Mouse (Mus musculus): ENCODE measurements around the gene Actg1. TPM values are rescaled to one million over a fixed set of nuclear protein-coding genes. Genes with fewer than 3 reads are reported as not detected.

The Actg1 gene
- polyA plus RNA-seq, 1 experiment from 2014 or later = 1,136 TPM

- H3K9ac ChIP-seq (ENCODE audit: low read length) = no peak overlapping the region
- H3K9me3 ChIP-seq (ENCODE audit: control insufficient read depth, low read length) = no peaks in the 10 kb centered on the region
- peaks cover 18 to 25% of the 10 kb centered on the region in 2 experiments for H3K4me1 ChIP-seq (ENCODE audit: control insufficient read depth in 2 of 2, insufficient read depth in 2 of 2, low read length in 2 of 2)
- H3K4me2 ChIP-seq (ENCODE audit: low read length) = no peak overlapping the region
- ATAC-seq (ENCODE audit: insufficient number of reproducible peaks, insufficient read depth, low FRiP score, low read depth) = no peak
- no peak overlapping the region for H3K4me3 ChIP-seq (ENCODE audit: control insufficient read depth in 1 of 2, insufficient read depth in 1 of 2, low read depth in 1 of 2, low read length in 2 of 2)
- H3K27me3 ChIP-seq (ENCODE audit: control insufficient read depth, insufficient read depth, low read length) = no peaks in the 10 kb centered on the region
- H3K27ac ChIP-seq (replicated peaks in 1 of 2; ENCODE audit: control insufficient read depth in 1 of 2, insufficient read depth in 1 of 2, low read depth in 2 of 2, low read length in 2 of 2) = no peak overlapping the region
- 14% methylated on average over 5 of the region's 5 CpGs for WGBS
- H3K36me3 ChIP-seq (ENCODE audit: control insufficient read depth, insufficient read depth, low read length) = no peaks in the 10 kb centered on the region
Observed at GRCm38 (mm10) chr11:120299484-120299883, 48.9 kb downstream of the Actg1 start.

- no peak overlapping the region for H3K4me3 ChIP-seq (ENCODE audit: control insufficient read depth in 1 of 2, insufficient read depth in 1 of 2, low read depth in 1 of 2, low read length in 2 of 2)
- H3K36me3 ChIP-seq (ENCODE audit: control insufficient read depth, insufficient read depth, low read length) = no peaks in the 10 kb centered on the region
- no peaks in the 10 kb centered on the region for H3K9me3 ChIP-seq (ENCODE audit: control insufficient read depth, low read length)
- H3K27me3 ChIP-seq (ENCODE audit: control insufficient read depth, insufficient read depth, low read length) = no peaks in the 10 kb centered on the region
- WGBS = 84% methylated on average over 4 of the region's 4 CpGs
- H3K4me1 ChIP-seq (ENCODE audit: control insufficient read depth in 2 of 2, insufficient read depth in 2 of 2, low read length in 2 of 2) = peaks cover 15 to 19% of the 10 kb centered on the region in 2 experiments; a peak in 3 of 4 replicates
- no peak overlapping the region for H3K9ac ChIP-seq (ENCODE audit: low read length)
- no peak for ATAC-seq (ENCODE audit: insufficient number of reproducible peaks, insufficient read depth, low FRiP score, low read depth)
- no peak overlapping the region for H3K4me2 ChIP-seq (ENCODE audit: low read length)
- H3K27ac ChIP-seq (replicated peaks in 1 of 2; ENCODE audit: control insufficient read depth in 1 of 2, insufficient read depth in 1 of 2, low read depth in 2 of 2, low read length in 2 of 2) = no peak overlapping the region
Observed at GRCm38 (mm10) chr11:120298441-120299141, 49.8 kb downstream of the Actg1 start.

- 74% methylated on average over 7 of the region's 7 CpGs for WGBS
- peaks cover 18 to 25% of the 10 kb centered on the region in 2 experiments; a peak in 3 of 4 replicates for H3K4me1 ChIP-seq (ENCODE audit: control insufficient read depth in 2 of 2, insufficient read depth in 2 of 2, low read length in 2 of 2)
- no peaks in the 10 kb centered on the region for H3K36me3 ChIP-seq (ENCODE audit: control insufficient read depth, insufficient read depth, low read length)
- ATAC-seq (ENCODE audit: insufficient number of reproducible peaks, insufficient read depth, low FRiP score, low read depth) = no peak
- H3K4me2 ChIP-seq (ENCODE audit: low read length) = no peak overlapping the region
- H3K27me3 ChIP-seq (ENCODE audit: control insufficient read depth, insufficient read depth, low read length) = no peaks in the 10 kb centered on the region
- H3K9me3 ChIP-seq (ENCODE audit: control insufficient read depth, low read length) = no peaks in the 10 kb centered on the region
- H3K9ac ChIP-seq (ENCODE audit: low read length) = no peak overlapping the region
- H3K27ac ChIP-seq (replicated peaks in 1 of 2; ENCODE audit: control insufficient read depth in 1 of 2, insufficient read depth in 1 of 2, low read depth in 2 of 2, low read length in 2 of 2) = no peak overlapping the region
- no peak overlapping the region for H3K4me3 ChIP-seq (ENCODE audit: control insufficient read depth in 1 of 2, insufficient read depth in 1 of 2, low read depth in 1 of 2, low read length in 2 of 2)
Observed at GRCm38 (mm10) chr11:120297767-120298166, 50.6 kb downstream of the Actg1 start.

GRCm38 (mm10) chr11:120296305-120297144 is 51.8 kb downstream of the Actg1 start:
- no peak overlapping the region for H3K27ac ChIP-seq (replicated peaks in 1 of 2; ENCODE audit: control insufficient read depth in 1 of 2, insufficient read depth in 1 of 2, low read depth in 2 of 2, low read length in 2 of 2)
- H3K4me1 ChIP-seq (ENCODE audit: control insufficient read depth in 2 of 2, insufficient read depth in 2 of 2, low read length in 2 of 2) = peaks cover 20 to 29% of the 10 kb centered on the region in 2 experiments; a peak in 3 of 4 replicates
- no peak for ATAC-seq (ENCODE audit: insufficient number of reproducible peaks, insufficient read depth, low FRiP score, low read depth)
- H3K4me3 ChIP-seq (ENCODE audit: control insufficient read depth in 1 of 2, insufficient read depth in 1 of 2, low read depth in 1 of 2, low read length in 2 of 2) = no peak overlapping the region
- WGBS = 44% methylated on average over 13 of the region's 13 CpGs
- H3K9ac ChIP-seq (ENCODE audit: low read length) = peak overlapping the region; percentile 22; the same call in 1 of the 2 replicates
- H3K9me3 ChIP-seq (ENCODE audit: control insufficient read depth, low read length) = no peaks in the 10 kb centered on the region
- no peak overlapping the region for H3K4me2 ChIP-seq (ENCODE audit: low read length)
- no peaks in the 10 kb centered on the region for H3K36me3 ChIP-seq (ENCODE audit: control insufficient read depth, insufficient read depth, low read length)
- no peaks in the 10 kb centered on the region for H3K27me3 ChIP-seq (ENCODE audit: control insufficient read depth, insufficient read depth, low read length)

Small RNA genes within 50 kb of the gene (microRNA-seq; reads per million reads assigned to microRNA genes)
- gene Gm23419 (not detected), gene Mir6935 (2.0 reads per million)

Other genes with a start within 250 kb of the Actg1 start
- 11.7 and 13.9 TPM in 2 replicates for gene Tepsin, start 249.8 kb downstream of the Actg1 start, polyA plus RNA-seq (2014; fragmentation: Nextera tagmentation; extraction: Ambion mirVana)
- 119 and 121 TPM in 2 replicates for gene Ndufaf8, start 249.6 kb downstream of the Actg1 start, polyA plus RNA-seq (2014; fragmentation: Nextera tagmentation; extraction: Ambion mirVana)
- gene Slc38a10, start 197.2 kb downstream of the Actg1 start, polyA plus RNA-seq (2014; fragmentation: Nextera tagmentation; extraction: Ambion mirVana) = 68.8 and 74.1 TPM in 2 replicates
- gene Bahcc1, start 115.6 kb downstream of the Actg1 start, polyA plus RNA-seq (2014; fragmentation: Nextera tagmentation; extraction: Ambion mirVana) = 8.8 and 9.1 TPM in 2 replicates
- 0.62 and 1.1 TPM in 2 replicates for gene Fscn2, start 13.0 kb upstream of the Actg1 start, polyA plus RNA-seq (2014; fragmentation: Nextera tagmentation; extraction: Ambion mirVana)
- 30.6 and 32.8 TPM in 2 replicates for gene Faap100, start 30.2 kb upstream of the Actg1 start, polyA plus RNA-seq (2014; fragmentation: Nextera tagmentation; extraction: Ambion mirVana)
- 35.6 and 37.2 TPM in 2 replicates for gene Nploc4, start 89.2 kb upstream of the Actg1 start, polyA plus RNA-seq (2014; fragmentation: Nextera tagmentation; extraction: Ambion mirVana)
- gene Tspan10, start 94.1 kb upstream of the Actg1 start, polyA plus RNA-seq (2014; fragmentation: Nextera tagmentation; extraction: Ambion mirVana) = not detected in 2 replicates
- 0.23 TPM in 1 of 2 replicates, not detected in the other for gene Pde6g, start 105.0 kb upstream of the Actg1 start, polyA plus RNA-seq (2014; fragmentation: Nextera tagmentation; extraction: Ambion mirVana)
- gene Oxld1, start 109.5 kb upstream of the Actg1 start, polyA plus RNA-seq (2014; fragmentation: Nextera tagmentation; extraction: Ambion mirVana) = 24.9 and 26.0 TPM in 2 replicates
- 19.5 and 20.2 TPM in 2 replicates for gene Ccdc137, start 109.6 kb upstream of the Actg1 start, polyA plus RNA-seq (2014; fragmentation: Nextera tagmentation; extraction: Ambion mirVana)
- gene Arl16, start 119.1 kb upstream of the Actg1 start, polyA plus RNA-seq (2014; fragmentation: Nextera tagmentation; extraction: Ambion mirVana) = 40.0 and 44.4 TPM in 2 replicates
- gene Mrpl12, start 136.1 kb upstream of the Actg1 start, polyA plus RNA-seq (2014; fragmentation: Nextera tagmentation; extraction: Ambion mirVana) = 225 and 239 TPM in 2 replicates
- 39.4 and 41.7 TPM in 2 replicates for gene Slc25a10, start 143.3 kb upstream of the Actg1 start, polyA plus RNA-seq (2014; fragmentation: Nextera tagmentation; extraction: Ambion mirVana)
- 2.3 and 2.5 TPM in 2 replicates for gene Gcgr, start 182.2 kb upstream of the Actg1 start, polyA plus RNA-seq (2014; fragmentation: Nextera tagmentation; extraction: Ambion mirVana)
- gene Mcrip1, start 201.2 kb upstream of the Actg1 start, polyA plus RNA-seq (2014; fragmentation: Nextera tagmentation; extraction: Ambion mirVana) = 153 and 158 TPM in 2 replicates
- gene Ppp1r27, start 202.6 kb upstream of the Actg1 start, polyA plus RNA-seq (2014; fragmentation: Nextera tagmentation; extraction: Ambion mirVana) = not detected in 2 replicates
- 431 and 451 TPM in 2 replicates for gene P4hb, start 224.7 kb upstream of the Actg1 start, polyA plus RNA-seq (2014; fragmentation: Nextera tagmentation; extraction: Ambion mirVana)
- gene Arhgdia, start 233.1 kb upstream of the Actg1 start, polyA plus RNA-seq (2014; fragmentation: Nextera tagmentation; extraction: Ambion mirVana) = 360 and 367 TPM in 2 replicates
- gene Alyref, start 249.8 kb upstream of the Actg1 start, polyA plus RNA-seq (2014; fragmentation: Nextera tagmentation; extraction: Ambion mirVana) = 251 and 254 TPM in 2 replicates
- gene Anapc11, start 249.9 kb upstream of the Actg1 start, polyA plus RNA-seq (2014; fragmentation: Nextera tagmentation; extraction: Ambion mirVana) = 223 and 251 TPM in 2 replicates

Data from heart, embryonic 14.5 days (tissue).